Mouse (Mus musculus) G1E (cell line): ENCODE measurements at regions not wholly inside any gene's neighbourhood (a gene's known extent, or its start where the extent isn't known, plus 50 kb on each side); places are given as distances from the start of the nearest gene placed in this dataset.

ENCODE experiments used
- ATAC-seq: 2 replicates; pipeline ENCODE4 v1.8.0; 2016; ENCODE audit warnings: mild to moderate bottlenecking; ENCODE audit not compliant: insufficient number of reproducible peaks, poor library complexity, low FRiP score, severe bottlenecking; ENCODE audit errors: extremely low read depth
- DNase-seq: peaks from one replicate; pipeline ENCODE4 v3.0.0; 2012; ENCODE audit warnings: low spot score
- H3K27me3 ChIP-seq: 2 replicates; pipeline ENCODE4 v1.6.1; 2012; ENCODE audit warnings: mild to moderate bottlenecking, low read length, inconsistent platforms; ENCODE audit not compliant: insufficient read depth
- H3K36me3 ChIP-seq: replicated peaks from 2 replicates; pipeline ENCODE3; 2012; ENCODE audit warnings: mild to moderate bottlenecking, inconsistent platforms
- H3K4me1 ChIP-seq: 2 replicates; pipeline ENCODE4 v1.6.1; 2012; ENCODE audit warnings: low read depth, low read length, inconsistent platforms, mixed read lengths; ENCODE audit not compliant: insufficient read depth
- H3K4me3 ChIP-seq: 2 replicates; pipeline ENCODE4 v1.5.1; 2012; ENCODE audit warnings: low read depth, mild to moderate bottlenecking, inconsistent platforms, low read length, moderate library complexity, mixed read lengths
- H3K9me3 ChIP-seq: replicated peaks from 2 replicates; pipeline ENCODE4 v1.6.1; 2012; ENCODE audit warnings: inconsistent platforms
- CTCF ChIP-seq: IDR thresholded peaks from 2 replicates; pipeline ENCODE4 v1.5.1; 2012; ENCODE audit warnings: low read depth, low read length, inconsistent platforms, mixed read lengths
- GATA1 ChIP-seq: IDR thresholded peaks from 2 replicates; pipeline ENCODE4 v1.6.1; 2012; ENCODE audit warnings: borderline replicate concordance, low read length, inconsistent platforms, mixed read lengths
- GATA2 ChIP-seq: IDR thresholded peaks from 2 replicates; pipeline ENCODE4 v1.6.1; 2012; ENCODE audit warnings: low read depth, low read length, inconsistent platforms, borderline replicate concordance
- POLR2AphosphoS5 ChIP-seq: IDR thresholded peaks from 2 replicates; pipeline ENCODE4 v1.6.1; 2012; ENCODE audit warnings: low read depth, low read length, inconsistent platforms; ENCODE audit not compliant: insufficient replicate concordance
- TAL1 ChIP-seq: conservative IDR thresholded peaks from 2 replicates; pipeline ENCODE4 v1.6.1; 2012; ENCODE audit warnings: low read depth, low read length, inconsistent platforms, mixed read lengths

- peaks cover 8% of the 10 kb centered on the region for H3K27me3 ChIP-seq
- no peaks in the 10 kb centered on the region for H3K4me1 ChIP-seq
- ATAC-seq (no peak), DNase-seq (no peak)
- no peaks in the 10 kb centered on the region for H3K36me3 ChIP-seq
- no peaks in the 10 kb centered on the region for H3K9me3 ChIP-seq
- no peak overlapping the region for H3K4me3 ChIP-seq
- TF ChIP-seq GATA2 (no peak), GATA1 (no peak), POLR2AphosphoS5 (no peak), TAL1 (no peak), CTCF (no peak)
These were observed 342.1 kb downstream of the Gadd45g start for GRCm38 (mm10) chr13:52188605-52189003.

- peaks cover 8% of the 10 kb centered on the region for H3K27me3 ChIP-seq
These were observed 341.6 kb downstream of the Diras2 start for GRCm38 (mm10) chr13:52189382-52189923.

GRCm38 (mm10) chr13:52190256-52190655, 340.8 kb downstream of the Diras2 start:
- Histone ChIP-seq H3K4me1 (no peaks in the 10 kb centered on the region), H3K36me3 (no peaks in the 10 kb centered on the region), H3K4me3 (no peak overlapping the region), H3K9me3 (no peaks in the 10 kb centered on the region), H3K27me3 (peaks cover 8% of the 10 kb centered on the region)
- DNase-seq (no peak), ATAC-seq (no peak)
- TF ChIP-seq TAL1 (no peak), GATA1 (no peak), CTCF (no peak), GATA2 (no peak), POLR2AphosphoS5 (no peak)

More at GRCm38 (mm10) chr13:52189382-52189923, 341.6 kb downstream of the Diras2 start:
- no peaks in the 10 kb centered on the region for H3K36me3 ChIP-seq
- H3K9me3 ChIP-seq, result no peaks in the 10 kb centered on the region
- ATAC-seq (no peak), DNase-seq (no peak)
- no peak overlapping the region for H3K4me3 ChIP-seq
- no peaks in the 10 kb centered on the region for H3K4me1 ChIP-seq
- TF ChIP-seq GATA1 (no peak), POLR2AphosphoS5 (no peak), GATA2 (no peak), CTCF (no peak), TAL1 (no peak)

GRCm38 (mm10) chr13:52190848-52191590, 340.1 kb downstream of the Diras2 start:
- H3K36me3 ChIP-seq, result no peaks in the 10 kb centered on the region
- H3K4me3 ChIP-seq, result no peak overlapping the region
- ATAC-seq, result no peak
- TF ChIP-seq TAL1 (no peak), CTCF (no peak), GATA2 (no peak), GATA1 (no peak), POLR2AphosphoS5 (no peak)
- H3K27me3 ChIP-seq, result peaks cover 8% of the 10 kb centered on the region
- H3K4me1 ChIP-seq, result no peaks in the 10 kb centered on the region
- DNase-seq, result no peak
- no peaks in the 10 kb centered on the region for H3K9me3 ChIP-seq

GRCm38 (mm10) chr13:52196917-52197316, 334.2 kb downstream of the Diras2 start:
- ATAC-seq (no peak), DNase-seq (no peak)
- Histone ChIP-seq H3K4me1 (no peaks in the 10 kb centered on the region), H3K36me3 (no peaks in the 10 kb centered on the region), H3K27me3 (no peaks in the 10 kb centered on the region), H3K9me3 (no peaks in the 10 kb centered on the region), H3K4me3 (no peak overlapping the region)
- no peak for TF ChIP-seq GATA1
- TF ChIP-seq TAL1, result no peak
- TF ChIP-seq CTCF, result no peak

- no peaks in the 10 kb centered on the region for H3K9me3 ChIP-seq
- no peaks in the 10 kb centered on the region for H3K36me3 ChIP-seq
- DNase-seq (no peak), ATAC-seq (no peak)
- no peak overlapping the region for H3K4me3 ChIP-seq
- no peaks in the 10 kb centered on the region for H3K4me1 ChIP-seq
- no peaks in the 10 kb centered on the region; the same call in 1 of the 2 replicates for H3K27me3 ChIP-seq
- TF ChIP-seq CTCF, result no peak
- TF ChIP-seq POLR2AphosphoS5, result no peak
- TF ChIP-seq TAL1, result no peak
- no peak for TF ChIP-seq GATA2
These were observed 332.3 kb downstream of the Diras2 start for GRCm38 (mm10) chr13:52198649-52199348.
